Mouse (Mus musculus): Measurements from ENCODE around the gene Lbhd1. TPM values are rescaled to one million over a fixed set of nuclear protein-coding genes. Genes with fewer than 3 reads are reported as not detected.
"Not testable (repeated sequence)": the region's sequence is repeated elsewhere in the genome, so short reads cannot be mapped to it uniquely, and the experiment has no call there.

Lbhd1 gene
- polyA plus RNA-seq, 1 experiment from 2014 or later: 76.7 TPM

- WGBS: 15% methylated on average over 21 of the region's 21 CpGs
- peaks cover 39% of the 10 kb centered on the region for H3K4me1 ChIP-seq
These were observed 13.8 kb downstream of the Lbhd1 start for GRCm38 (mm10) chr19:8897211-8897864.

GRCm38 (mm10) chr19:8897865-8898495, 14.4 kb downstream of the Lbhd1 start, which contains the start of gene Ganab:
Gene Ganab (plus strand): TSS chr19:8898071.
- under 1% methylated on average over 53 of the region's 53 CpGs for WGBS
- peaks cover 37% of the 10 kb centered on the region for H3K4me1 ChIP-seq

More at GRCm38 (mm10) chr19:8897211-8897864, 13.8 kb downstream of the Lbhd1 start:
- not testable (repeated sequence) for ATAC-seq (ENCODE audit: insufficient number of reproducible peaks, low FRiP score, low TSS enrichment, low read depth); H3K9me3 ChIP-seq; H3K27me3 ChIP-seq
- Histone ChIP-seq H3K4me3 (peak overlapping the region; percentile 91), H3K27ac (peak overlapping the region; percentile 91), H3K36me3 (peaks cover 28% of the 10 kb centered on the region), H3K4me2 (peak overlapping the region; percentile 64), H3K9ac (peak overlapping the region; percentile 33)

GRCm38 (mm10) chr19:8898576-8898975, 15.0 kb downstream of the Lbhd1 start:
- Histone ChIP-seq H3K27ac (peak overlapping the region; percentile 88), H3K9ac (peak overlapping the region; percentile 93), H3K9me3 (no peaks in the 10 kb centered on the region), H3K4me2 (peak overlapping the region; percentile 64), H3K27me3 (no peaks in the 10 kb centered on the region), H3K36me3 (peaks cover 39% of the 10 kb centered on the region), H3K4me3 (peak overlapping the region; percentile 91), H3K4me1 (peaks cover 34% of the 10 kb centered on the region)
- ATAC-seq (ENCODE audit: insufficient number of reproducible peaks, low FRiP score, low TSS enrichment, low read depth): no peak
- WGBS: 6% methylated on average over 13 of the region's 13 CpGs

More at GRCm38 (mm10) chr19:8897865-8898495, 14.4 kb downstream of the Lbhd1 start, which contains the start of gene Ganab:
- no peaks in the 10 kb centered on the region for H3K9me3 ChIP-seq
- peak within 1 kb of the TSS; percentile 64 for H3K4me2 ChIP-seq
- no peaks in the 10 kb centered on the region for H3K27me3 ChIP-seq
- ATAC-seq (ENCODE audit: insufficient number of reproducible peaks, low FRiP score, low TSS enrichment, low read depth): peak; percentile 98
- peak within 1 kb of the TSS; percentile 91 for H3K27ac ChIP-seq
- H3K9ac ChIP-seq: peak within 1 kb of the TSS; percentile 93
- peak within 1 kb of the TSS; percentile 91 for H3K4me3 ChIP-seq
- peaks cover 33% of the 10 kb centered on the region for H3K36me3 ChIP-seq

GRCm38 (mm10) chr19:8899079-8899478, 15.5 kb downstream of the Lbhd1 start:
- Histone ChIP-seq H3K27me3 (no peaks in the 10 kb centered on the region), H3K9me3 (no peaks in the 10 kb centered on the region), H3K27ac (no peak overlapping the region), H3K4me3 (peak overlapping the region; percentile 91), H3K9ac (peak overlapping the region; percentile 93; the same call in 1 of the 2 replicates), H3K4me2 (peak overlapping the region; percentile 64), H3K4me1 (peaks cover 30% of the 10 kb centered on the region), H3K36me3 (peaks cover 43% of the 10 kb centered on the region)
- WGBS: 29% methylated on average over 3 of the region's 3 CpGs
- no peak for ATAC-seq (ENCODE audit: insufficient number of reproducible peaks, low FRiP score, low TSS enrichment, low read depth)

- 94% methylated on average over 5 of the region's 5 CpGs for WGBS
- no peak overlapping the region for H3K27ac ChIP-seq
These were observed 19.9 kb downstream of the Lbhd1 start for GRCm38 (mm10) chr19:8903412-8903811.

GRCm38 (mm10) chr19:8908531-8908930, 25.0 kb downstream of the Lbhd1 start:
- WGBS: 92% methylated on average over 6 of the region's 6 CpGs
- no peaks in the 10 kb centered on the region for H3K4me1 ChIP-seq
- H3K36me3 ChIP-seq: peaks cover 95% of the 10 kb centered on the region
- H3K4me3 ChIP-seq: no peak overlapping the region
- no peak for ATAC-seq (ENCODE audit: insufficient number of reproducible peaks, low FRiP score, low TSS enrichment, low read depth)
- no peaks in the 10 kb centered on the region for H3K27me3 ChIP-seq
- H3K27ac ChIP-seq: no peak overlapping the region
- H3K4me2 ChIP-seq: no peak overlapping the region
- no peak overlapping the region for H3K9ac ChIP-seq
- no peaks in the 10 kb centered on the region for H3K9me3 ChIP-seq

More at GRCm38 (mm10) chr19:8903412-8903811, 19.9 kb downstream of the Lbhd1 start:
- H3K4me1 ChIP-seq: peaks cover 8% of the 10 kb centered on the region
- peaks cover 62% of the 10 kb centered on the region for H3K36me3 ChIP-seq
- H3K4me2 ChIP-seq: no peak overlapping the region
- no peaks in the 10 kb centered on the region for H3K27me3 ChIP-seq
- ATAC-seq (ENCODE audit: insufficient number of reproducible peaks, low FRiP score, low TSS enrichment, low read depth): no peak
- H3K4me3 ChIP-seq: no peak overlapping the region
- H3K9ac ChIP-seq: no peak overlapping the region
- no peaks in the 10 kb centered on the region for H3K9me3 ChIP-seq

- Histone ChIP-seq H3K9ac (no peak overlapping the region), H3K9me3 (no peaks in the 10 kb centered on the region), H3K4me3 (no peak overlapping the region), H3K36me3 (peaks cover 100% of the 10 kb centered on the region), H3K4me1 (no peaks in the 10 kb centered on the region), H3K27ac (no peak overlapping the region), H3K4me2 (no peak overlapping the region), H3K27me3 (no peaks in the 10 kb centered on the region)
- ATAC-seq (ENCODE audit: insufficient number of reproducible peaks, low FRiP score, low TSS enrichment, low read depth): no peak
- WGBS: 96% methylated on average over 5 of the region's 5 CpGs
These were observed 28.3 kb downstream of the Lbhd1 start for GRCm38 (mm10) chr19:8911810-8912209.

GRCm38 (mm10) chr19:8914212-8914611, 30.7 kb downstream of the Lbhd1 start:
- Histone ChIP-seq H3K27ac (no peak overlapping the region), H3K36me3 (peaks cover 79% of the 10 kb centered on the region), H3K4me2 (no peak overlapping the region), H3K27me3 (no peaks in the 10 kb centered on the region), H3K4me1 (no peaks in the 10 kb centered on the region), H3K9me3 (no peaks in the 10 kb centered on the region), H3K4me3 (no peak overlapping the region), H3K9ac (no peak overlapping the region)
- ATAC-seq (ENCODE audit: insufficient number of reproducible peaks, low FRiP score, low TSS enrichment, low read depth): no peak
- WGBS: 92% methylated on average over 3 of the region's 3 CpGs

- Histone ChIP-seq H3K4me2 (no peak overlapping the region), H3K4me3 (no peak overlapping the region), H3K27ac (no peak overlapping the region), H3K9me3 (no peaks in the 10 kb centered on the region), H3K4me1 (peaks cover 13% of the 10 kb centered on the region), H3K27me3 (no peaks in the 10 kb centered on the region), H3K36me3 (peaks cover 39% of the 10 kb centered on the region), H3K9ac (no peak overlapping the region)
- WGBS: 89% methylated on average over 3 of the region's 3 CpGs
- ATAC-seq (ENCODE audit: insufficient number of reproducible peaks, low FRiP score, low TSS enrichment, low read depth): no peak
These were observed 35.5 kb downstream of the Lbhd1 start for GRCm38 (mm10) chr19:8919000-8919399.

GRCm38 (mm10) chr19:8919684-8920072, 36.1 kb downstream of the Lbhd1 start:
- Histone ChIP-seq H3K27me3 (no peaks in the 10 kb centered on the region), H3K36me3 (peaks cover 32% of the 10 kb centered on the region), H3K27ac (peak overlapping the region; percentile 91), H3K4me1 (peaks cover 13% of the 10 kb centered on the region), H3K9ac (no peak overlapping the region; the same call in 1 of the 2 replicates), H3K9me3 (no peaks in the 10 kb centered on the region), H3K4me2 (peak overlapping the region; percentile 59), H3K4me3 (peak overlapping the region; percentile 76)
- WGBS: 61% methylated on average over 6 of the region's 6 CpGs
- no peak for ATAC-seq (ENCODE audit: insufficient number of reproducible peaks, low FRiP score, low TSS enrichment, low read depth)

- H3K9me3 ChIP-seq: no peaks in the 10 kb centered on the region
- peaks cover 13% of the 10 kb centered on the region for H3K4me1 ChIP-seq
- ATAC-seq (ENCODE audit: insufficient number of reproducible peaks, low FRiP score, low TSS enrichment, low read depth): peak; percentile 93
- peak within 1 kb of the TSS; percentile 76 for H3K4me3 ChIP-seq
- peaks cover 28% of the 10 kb centered on the region for H3K36me3 ChIP-seq
- 1% methylated on average over 49 of the region's 50 CpGs for WGBS
- peak within 1 kb of the TSS; percentile 66 for H3K9ac ChIP-seq
- H3K27ac ChIP-seq: peak within 1 kb of the TSS; percentile 91
- no peaks in the 10 kb centered on the region for H3K27me3 ChIP-seq
- H3K4me2 ChIP-seq: peak within 1 kb of the TSS; percentile 59
These were observed 36.7 kb downstream of the Lbhd1 start, which contains the start of gene B3gat3 for GRCm38 (mm10) chr19:8920073-8920736. Gene B3gat3 (plus strand): TSS chr19:8920374.
